Mouse (Mus musculus): ENCODE results near the gene Sin3b. TPM values are rescaled to one million over a fixed set of nuclear protein-coding genes. Genes with fewer than 3 reads are reported as not detected.

The Sin3b gene
- total and polyA plus RNA-seq, 3 experiments, result 118 to 183 (median 132) TPM

GRCm38 (mm10) chr8:72751126-72751525, 28.0 kb downstream of the Sin3b start:
- Histone ChIP-seq H3K4me3 (replicated peaks in 1 of 3; ENCODE audit: low read depth in 2 of 3, low read length in 2 of 3, poor library complexity in 1 of 3) (no peak overlapping the region), H3K9ac (ENCODE audit: insufficient read depth, low read depth) (no peak overlapping the region), H3K4me1 (ENCODE audit: control insufficient read depth in 1 of 2, insufficient read depth in 2 of 2) (no peaks in the 10 kb centered on the region), H3K27ac (ENCODE audit: insufficient read depth, low read depth) (no peak overlapping the region), H3K36me3 (replicated peaks in 1 of 2; ENCODE audit: control insufficient read depth in 1 of 2, insufficient read depth in 1 of 2, low read length in 1 of 2) (peaks cover 90 to 93% of the 10 kb centered on the region in 2 experiments), H3K27me3 (replicated peaks) (no peaks in the 10 kb centered on the region), H3K4me2 (ENCODE audit: insufficient read depth, low read depth, poor library complexity, severe bottlenecking) (no peak overlapping the region), H3K9me3 (replicated peaks; ENCODE audit: low read length) (no peaks in the 10 kb centered on the region), H3K79me2 (replicated peaks; ENCODE audit: control insufficient read depth, extremely low read depth, insufficient read depth, poor library complexity, severe bottlenecking) (no peaks in the 10 kb centered on the region)
- dilution Hi-C loops (cut with MboI; ENCODE audit: extremely low pct_ligation_motif_present, extremely low pct_unique_long_range_greater_than_20kb, low sequenced_read_pairs) (no loop called here), in situ Hi-C loops (cut with MboI; ENCODE audit: low pct_ligation_motif_present, low pct_unique_long_range_greater_than_20kb, low sequenced_read_pairs) (no loop called here)
- no peak for DNase-seq (ENCODE audit: extremely low read depth)
- TF ChIP-seq CTCF (conservative IDR thresholded peaks at IDR 0.05 in 1 of 2, IDR thresholded peaks at IDR 0.05 in 1 of 2; ENCODE audit: low read depth in 2 of 2, low read length in 2 of 2) (peak in 1 of 2 experiments; percentile 21; a peak in 2 of 4 replicates), MEF2A (IDR thresholded peaks at IDR 0.05; ENCODE audit: borderline replicate concordance, low read depth, low read length) (no peak), HCFC1 (IDR thresholded peaks at IDR 0.05; ENCODE audit: low read depth, low read length) (no peak)

GRCm38 (mm10) chr8:72752289-72752688, 29.2 kb downstream of the Sin3b start:
- TF ChIP-seq ZNF384 (IDR thresholded peaks at IDR 0.05; ENCODE audit: low read depth, low read length) (no peak), MAFK (IDR thresholded peaks at IDR 0.05; ENCODE audit: insufficient replicate concordance, low read length) (no peak), TBP (conservative IDR thresholded peaks at IDR 0.05; ENCODE audit: low read depth, low read length) (no peak), MXI1 (IDR thresholded peaks at IDR 0.05; ENCODE audit: low read depth, low read length) (no peak), RCOR1 (conservative IDR thresholded peaks at IDR 0.05; ENCODE audit: low read depth, low read length) (no peak), SMC3 (IDR thresholded peaks at IDR 0.05; ENCODE audit: low read depth, low read length) (no peak), ELF1 (IDR thresholded peaks at IDR 0.05; ENCODE audit: low read depth, low read length) (no peak), TCF12 (IDR thresholded peaks at IDR 0.05; ENCODE audit: low read depth, low read length) (no peak), PAX5 (IDR thresholded peaks at IDR 0.05; ENCODE audit: low read length) (no peak), CHD1 (IDR thresholded peaks at IDR 0.05; ENCODE audit: low read depth, low read length) (no peak), NRF1 (IDR thresholded peaks at IDR 0.05; ENCODE audit: low read depth, low read length) (no peak), ETS1 (conservative IDR thresholded peaks at IDR 0.05; ENCODE audit: low read depth, low read length) (no peak), ZC3H11A (IDR thresholded peaks at IDR 0.05; ENCODE audit: low read depth, low read length) (no peak)
- no peak overlapping the region for H3K4me2 ChIP-seq (ENCODE audit: insufficient read depth, low read depth, poor library complexity, severe bottlenecking)
- dilution Hi-C loops (cut with MboI; ENCODE audit: extremely low pct_ligation_motif_present, extremely low pct_unique_long_range_greater_than_20kb, low sequenced_read_pairs), result no loop called here
- no peaks in the 10 kb centered on the region for H3K79me2 ChIP-seq (replicated peaks; ENCODE audit: control insufficient read depth, extremely low read depth, insufficient read depth, poor library complexity, severe bottlenecking)
- no peak for DNase-seq (ENCODE audit: extremely low read depth)
- H3K4me1 ChIP-seq (ENCODE audit: control insufficient read depth in 1 of 2, insufficient read depth in 2 of 2), result 0 out of 4 replicates have a peak, but pooled peaks cover 0 to 2% of the 10 kb centered on the region in 2 experiments
- no peak overlapping the region for H3K9ac ChIP-seq (ENCODE audit: insufficient read depth, low read depth)
- in situ Hi-C loops (cut with MboI; ENCODE audit: low pct_ligation_motif_present, low pct_unique_long_range_greater_than_20kb, low sequenced_read_pairs), result no loop called here
- peaks cover 90 to 93% of the 10 kb centered on the region in 2 experiments for H3K36me3 ChIP-seq (replicated peaks in 1 of 2; ENCODE audit: control insufficient read depth in 1 of 2, insufficient read depth in 1 of 2, low read length in 1 of 2)
- no peak overlapping the region for H3K4me3 ChIP-seq (replicated peaks in 1 of 3; ENCODE audit: low read depth in 2 of 3, low read length in 2 of 3, poor library complexity in 1 of 3)
- H3K27ac ChIP-seq (ENCODE audit: insufficient read depth, low read depth), result no peak overlapping the region
- H3K27me3 ChIP-seq (replicated peaks), result no peaks in the 10 kb centered on the region
- H3K9me3 ChIP-seq (replicated peaks; ENCODE audit: low read length), result no peaks in the 10 kb centered on the region
